Mouse (Mus musculus): ENCODE measurements at regions not wholly inside any gene's neighbourhood (a gene's known extent, or its start where the extent isn't known, plus 50 kb on each side); places are given as distances from the start of the nearest gene placed in this dataset.

DNA sequence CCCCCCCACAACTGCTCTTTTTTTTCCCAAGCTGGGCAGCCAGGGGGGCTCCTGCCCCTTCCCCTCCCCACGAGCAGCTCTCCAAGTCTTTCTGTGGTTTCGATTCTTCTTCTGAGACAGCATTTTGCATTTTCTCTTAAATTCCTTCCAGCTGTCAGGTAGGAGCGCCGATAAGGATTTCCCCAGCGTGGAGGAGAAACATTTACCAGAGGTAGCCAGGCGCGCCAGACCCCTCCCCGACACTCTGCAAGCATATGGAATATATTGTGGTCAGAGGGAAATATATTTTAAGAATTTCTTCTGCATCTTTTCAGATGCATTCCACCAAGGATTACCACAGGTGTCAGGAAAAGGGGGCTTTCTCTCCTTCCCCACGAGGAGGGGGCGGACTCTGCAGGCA is 111.9 kb downstream of the Tbx5 start:
- DNase-seq (ENCODE audit: low spot score in 2 of 2), result no peak
- intact Hi-C loops (cut with DNase I), result no loop called here

DNA sequence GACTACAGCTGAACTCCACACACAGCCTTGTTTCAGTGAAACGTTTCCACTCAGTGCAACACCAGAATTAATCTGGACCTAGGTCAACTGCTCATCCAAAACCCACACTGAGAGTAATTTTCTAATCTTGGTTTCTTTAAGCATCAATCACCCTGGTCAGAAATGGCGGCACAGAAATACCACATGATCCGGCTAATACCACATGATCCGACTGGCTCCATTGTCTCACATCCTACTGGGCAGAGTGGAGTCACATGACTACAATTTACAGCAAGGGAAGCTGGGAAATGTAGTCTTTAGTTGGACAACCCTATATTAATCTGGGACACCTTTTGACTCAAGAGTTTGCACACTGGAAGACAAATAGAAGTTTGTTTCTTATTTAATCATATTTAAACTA is 115.9 kb downstream of the Tbx5 start:
- DNase-seq (ENCODE audit: low spot score in 2 of 2), result peak in 1 of 2 experiments; percentile 17
- intact Hi-C loops (cut with DNase I), result no loop called here

DNA sequence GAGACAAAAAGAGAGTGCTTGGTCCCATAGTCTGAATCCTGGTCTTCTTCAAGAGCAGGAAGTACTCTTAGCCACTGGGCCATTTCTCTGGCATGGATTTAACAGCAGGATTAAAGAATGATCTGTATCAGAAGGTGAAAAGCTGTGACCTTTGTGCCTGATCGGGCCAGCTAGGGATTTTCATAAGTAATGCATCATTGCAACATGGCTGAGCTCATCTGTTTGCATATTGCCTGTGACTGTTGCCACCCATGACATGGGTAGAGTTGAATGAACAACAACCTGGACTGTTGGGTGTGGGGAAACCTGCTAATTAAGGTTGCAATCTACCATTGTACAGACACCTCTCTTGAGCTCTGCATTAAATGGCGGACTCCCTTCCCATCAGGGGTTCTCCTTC is 119.6 kb downstream of the Tbx5 start:
- DNase-seq (ENCODE audit: low spot score in 2 of 2), result no peak
- intact Hi-C loops (cut with DNase I), result no loop called here

DNA sequence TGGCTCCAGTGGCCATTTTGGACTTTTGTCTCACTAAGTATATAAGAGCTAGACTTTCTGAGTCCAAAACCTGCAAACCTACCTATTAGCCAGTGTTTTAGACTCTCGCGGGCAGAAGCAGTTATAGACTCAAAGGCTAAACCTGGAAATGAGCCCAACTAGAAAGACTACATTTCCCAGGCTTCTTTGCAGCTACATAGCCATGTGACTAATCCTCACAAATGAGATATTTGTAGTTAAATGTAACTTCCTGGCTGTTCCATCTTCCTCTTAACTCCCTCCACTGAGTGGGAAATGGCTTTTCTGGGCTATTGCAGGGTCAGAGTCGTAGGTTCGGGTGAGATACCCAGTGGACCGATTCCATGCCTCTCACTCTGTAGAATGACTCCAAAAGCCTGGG is 120.7 kb downstream of the Tbx5 start:
- intact Hi-C loops (cut with DNase I), result no loop called here
- peak in 1 of 2 experiments; percentile 49 for DNase-seq (ENCODE audit: low spot score in 2 of 2)

DNA sequence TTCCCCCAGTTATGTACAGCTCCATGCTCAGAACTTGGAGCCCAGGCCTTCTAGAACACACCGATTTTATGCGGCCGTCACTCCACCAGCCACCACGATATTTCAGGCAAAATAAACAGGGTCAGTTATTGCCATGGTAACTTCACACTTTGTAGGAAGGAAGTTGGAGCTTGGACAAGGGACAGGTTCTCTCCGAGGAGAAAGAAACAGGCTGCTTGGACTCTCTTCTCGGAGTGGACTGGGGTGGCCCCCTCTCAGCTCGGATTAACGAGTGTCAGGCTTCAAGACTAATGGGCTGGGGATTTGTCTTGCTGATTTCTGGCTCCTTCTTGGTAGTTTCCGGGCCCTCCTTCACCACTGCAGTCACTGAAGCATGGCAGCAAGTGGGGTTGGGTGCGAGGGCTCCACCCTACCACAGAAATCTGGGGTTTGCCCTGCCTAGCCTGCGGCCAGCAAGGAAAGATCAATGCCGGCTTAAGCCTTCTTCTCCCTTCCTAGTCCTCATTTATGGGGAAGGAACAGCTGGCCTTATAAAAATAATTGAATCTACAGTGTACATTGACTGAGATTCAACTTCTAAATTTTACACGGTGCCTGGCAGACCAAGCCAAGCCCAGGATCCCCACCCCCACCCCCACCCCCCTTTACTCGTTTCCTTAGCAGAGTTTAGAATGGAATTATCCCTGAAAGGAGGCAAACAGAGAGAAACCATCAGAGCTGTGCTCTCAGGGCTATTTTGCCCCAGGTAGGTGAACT is 121.5 kb downstream of the Tbx5 start:
- peak; percentile 6 to 50 for DNase-seq (ENCODE audit: low spot score in 2 of 2)
- intact Hi-C loops (cut with DNase I), result no loop called here

DNA sequence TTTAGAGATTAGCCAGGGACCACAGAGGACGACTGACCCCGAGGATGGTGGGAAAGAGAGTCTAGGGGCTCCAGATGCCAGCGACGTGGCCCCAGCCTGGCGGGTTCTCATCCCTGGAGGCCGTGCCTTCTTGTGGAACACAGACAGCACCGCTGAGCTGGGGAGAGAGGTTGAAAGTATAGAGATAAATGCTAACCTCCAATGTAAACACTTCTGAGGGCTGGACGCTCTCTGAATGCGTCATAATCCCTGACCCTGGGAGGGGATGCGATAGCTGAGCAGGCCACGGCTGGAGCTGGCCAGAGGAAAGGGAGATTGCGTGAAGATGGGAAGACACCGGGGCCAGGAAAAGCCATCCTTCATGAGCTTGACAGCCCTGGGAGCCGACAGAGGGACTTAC is 126.5 kb downstream of the Tbx5 start:
- DNase-seq (ENCODE audit: low spot score in 2 of 2), result no peak
- intact Hi-C loops (cut with DNase I), result no loop called here

DNA sequence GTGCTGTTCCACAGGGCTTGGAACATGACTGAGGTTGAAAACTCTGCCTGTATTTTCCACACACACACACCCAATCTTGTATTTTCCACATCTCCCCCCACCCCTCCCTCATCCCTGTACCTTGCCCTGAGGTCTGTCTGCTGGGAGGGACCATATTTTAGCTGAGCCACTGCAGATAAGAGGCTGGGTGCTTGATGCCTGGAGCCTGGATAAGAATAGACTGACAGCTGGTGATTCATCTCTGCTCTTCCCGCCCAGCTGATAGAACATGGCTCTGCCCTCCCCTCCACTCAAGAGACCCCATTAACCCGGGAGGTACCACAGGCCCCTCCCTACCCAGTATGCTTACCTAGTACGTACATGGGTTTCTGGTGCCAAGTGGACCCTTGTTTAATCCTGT is 132.3 kb downstream of the Tbx5 start:
- no peak for DNase-seq (ENCODE audit: low spot score in 2 of 2)
- intact Hi-C loops (cut with DNase I), result no loop called here

DNA sequence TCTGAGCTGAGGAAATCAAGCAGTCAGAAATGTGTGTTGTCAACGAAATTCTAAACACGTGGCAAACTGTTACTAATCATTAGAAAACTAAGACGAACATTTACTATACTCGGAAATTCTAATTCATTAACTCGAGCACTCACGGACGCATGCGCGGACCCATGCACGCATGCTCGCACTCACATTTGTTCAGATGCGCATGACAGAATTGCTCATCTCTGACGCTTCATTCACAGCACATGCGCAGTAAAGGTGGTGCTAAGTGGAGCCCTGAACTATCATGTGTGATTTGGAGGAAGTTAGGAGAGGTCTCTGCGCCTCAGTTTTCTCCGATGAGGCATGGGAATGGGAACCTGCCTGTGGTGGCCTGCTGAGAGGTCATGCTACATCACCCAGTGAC is 138.8 kb downstream of the Tbx5 start:
- intact Hi-C loops (cut with DNase I), result no loop called here
- peak; percentile 35 to 59 for DNase-seq (ENCODE audit: low spot score in 2 of 2)

DNA sequence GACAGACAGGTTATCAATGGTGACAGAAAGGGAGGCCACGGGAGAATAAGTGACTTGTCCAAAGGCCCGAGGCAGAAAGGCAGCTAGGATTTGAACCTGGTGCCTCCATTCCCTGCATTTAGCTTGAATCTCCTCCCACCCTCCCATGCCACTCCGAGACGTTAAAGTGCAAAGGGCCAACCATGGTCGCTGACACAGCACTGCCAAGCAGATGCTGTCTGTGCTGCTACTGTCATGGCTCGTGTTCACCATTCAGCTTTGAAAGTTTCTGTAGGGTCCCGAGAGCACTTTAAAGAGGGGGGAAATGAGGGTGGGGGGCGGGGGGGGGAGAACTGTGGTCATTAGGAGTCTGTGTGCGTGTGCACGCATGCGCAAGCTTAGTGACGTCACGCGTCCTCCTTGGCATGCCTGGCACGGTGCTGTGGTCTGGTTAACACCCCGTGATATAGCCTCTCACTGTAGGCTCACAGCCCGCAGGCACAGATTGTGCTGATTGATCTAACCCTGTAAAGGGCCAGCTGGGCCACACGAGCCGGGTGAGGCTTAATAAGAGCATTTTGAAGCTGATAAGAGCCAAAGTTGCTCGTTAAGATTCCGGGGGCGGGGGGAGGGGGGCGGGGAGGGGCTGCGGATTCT is 140.5 kb downstream of the Tbx5 start:
- peak; percentile 44 to 45 for DNase-seq (ENCODE audit: low spot score in 2 of 2)
- intact Hi-C loops (cut with DNase I), result no loop called here

DNA sequence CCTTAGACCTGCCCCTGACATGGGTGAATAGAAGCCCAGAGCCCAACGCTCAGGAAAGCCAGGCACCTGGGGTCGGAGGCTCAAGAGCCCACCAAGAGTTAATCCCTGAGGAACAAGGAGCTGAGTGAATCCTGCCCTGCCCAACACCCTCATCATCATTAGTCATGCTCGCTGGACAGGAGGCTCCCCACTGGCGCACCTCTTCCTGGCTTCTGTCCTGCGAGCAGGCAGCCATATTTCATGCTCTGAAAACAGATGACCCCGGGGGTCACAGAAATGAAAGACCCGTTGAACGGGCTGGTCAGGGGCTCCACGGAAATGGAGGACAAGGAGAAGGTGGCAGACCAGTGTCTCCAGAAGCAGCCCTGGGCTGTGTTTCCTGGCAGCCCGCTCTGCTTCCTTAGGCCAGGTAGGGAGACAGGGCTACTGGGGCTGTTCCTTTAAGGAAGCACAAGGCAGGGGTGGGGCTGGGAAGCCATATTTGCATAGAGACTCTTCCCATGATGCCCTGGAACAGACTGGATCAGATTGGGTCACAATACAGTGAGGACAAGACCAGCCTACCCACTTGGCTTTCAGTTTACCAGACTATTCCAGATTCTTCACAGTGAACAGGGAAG is 138.1 kb upstream of the Rbm19 start:
- intact Hi-C loops (cut with DNase I), result no loop called here
- no peak for DNase-seq (ENCODE audit: low spot score in 2 of 2)

DNA sequence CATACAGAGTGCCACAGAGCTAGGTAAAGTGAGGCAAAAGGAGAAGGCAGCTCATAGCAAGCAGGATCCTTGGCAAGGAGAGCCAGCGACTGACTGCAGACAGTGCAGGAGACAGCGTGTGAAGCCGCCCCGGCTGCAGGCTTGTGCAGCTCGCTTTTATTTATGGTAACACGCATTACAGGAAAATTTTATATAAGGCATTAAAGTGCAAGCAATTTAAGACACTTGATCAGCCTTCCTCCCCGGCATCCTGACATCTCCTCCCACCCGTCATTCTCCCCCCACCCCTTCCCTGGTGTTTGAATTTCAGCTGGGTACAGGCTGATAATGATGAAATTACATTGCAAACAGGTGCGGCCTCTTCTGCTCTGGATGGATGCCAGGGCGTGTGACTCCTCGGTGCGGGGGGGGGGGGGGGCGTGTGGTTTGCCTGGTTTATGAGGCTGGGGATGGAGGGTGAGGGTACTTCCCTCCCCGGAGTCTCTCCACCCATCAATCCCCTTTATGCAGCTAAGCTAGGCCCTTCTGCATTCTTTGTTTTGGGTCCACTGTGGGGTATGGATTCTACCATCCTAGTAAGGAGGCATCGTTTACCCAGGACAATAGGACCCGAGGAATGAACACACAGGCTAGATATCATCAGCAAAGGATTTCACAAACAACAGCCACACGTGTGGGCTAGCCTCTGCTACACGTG is 135.0 kb upstream of the Rbm19 start:
- intact Hi-C loops (cut with DNase I), result no loop called here
- DNase-seq (ENCODE audit: low spot score in 2 of 2), result peak; percentile 22 to 45

DNA sequence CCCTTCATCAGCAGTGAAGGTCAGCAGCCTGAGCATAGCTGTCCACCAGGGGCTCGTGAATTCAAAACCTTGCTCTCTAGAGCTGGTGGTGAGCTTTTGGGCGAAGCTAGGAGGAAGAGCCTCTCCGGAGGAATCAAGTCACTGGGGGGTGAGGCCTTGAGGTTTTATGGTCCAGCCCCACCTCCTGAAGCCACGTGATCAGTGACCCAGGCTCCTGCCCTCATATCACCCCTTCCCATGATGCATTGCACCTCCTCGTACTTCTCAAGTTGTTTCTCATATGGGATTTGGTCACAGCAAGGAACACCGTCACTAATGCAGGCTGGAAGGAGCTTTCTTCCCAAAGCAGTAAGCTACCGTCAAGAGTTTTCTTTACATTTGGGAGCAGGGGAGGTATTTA is 132.1 kb upstream of the Rbm19 start:
- intact Hi-C loops (cut with DNase I), result no loop called here
- no peak for DNase-seq (ENCODE audit: low spot score in 2 of 2)

DNA sequence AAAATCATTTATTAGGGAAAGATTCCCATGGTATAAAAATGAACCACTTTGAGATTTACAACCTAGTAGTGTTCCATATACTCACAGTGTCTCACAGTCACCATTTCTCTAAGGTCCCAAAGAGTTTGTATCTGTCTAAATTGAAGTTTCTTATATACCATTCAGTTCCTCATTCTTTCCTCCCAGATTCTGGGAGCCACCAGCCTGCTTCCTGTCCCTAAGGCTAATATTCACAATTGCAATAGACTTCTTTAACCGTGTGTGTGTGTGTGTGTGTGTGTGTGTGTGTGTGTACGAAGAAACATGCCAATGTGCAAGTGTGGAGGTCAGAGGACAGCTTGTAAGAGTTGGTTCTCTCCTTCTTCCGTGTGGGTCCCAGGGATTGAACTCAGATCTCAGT is 124.1 kb upstream of the Rbm19 start:
- DNase-seq (ENCODE audit: low spot score in 2 of 2), result no peak
- intact Hi-C loops (cut with DNase I), result no loop called here

DNA sequence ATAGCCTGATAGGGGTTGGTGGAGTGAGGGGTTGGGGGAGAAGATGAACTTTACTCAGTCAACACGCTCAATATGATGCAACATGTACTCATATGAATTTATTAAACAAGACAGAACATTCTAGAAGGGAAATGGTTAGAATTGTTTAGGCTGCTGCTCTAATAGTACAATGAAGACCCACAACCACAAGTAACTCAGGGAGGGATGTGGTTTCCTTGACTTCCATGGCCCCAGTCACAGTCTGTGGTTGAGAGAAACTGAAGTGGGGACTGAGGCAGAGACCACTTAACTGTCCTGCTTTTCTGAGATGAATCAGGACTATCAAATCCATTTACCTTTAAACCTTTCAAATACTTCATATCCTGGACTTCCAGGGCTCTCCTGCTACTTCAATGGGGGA is 120.5 kb upstream of the Rbm19 start:
- DNase-seq (ENCODE audit: low spot score in 2 of 2), result no peak
- intact Hi-C loops (cut with DNase I), result no loop called here

DNA sequence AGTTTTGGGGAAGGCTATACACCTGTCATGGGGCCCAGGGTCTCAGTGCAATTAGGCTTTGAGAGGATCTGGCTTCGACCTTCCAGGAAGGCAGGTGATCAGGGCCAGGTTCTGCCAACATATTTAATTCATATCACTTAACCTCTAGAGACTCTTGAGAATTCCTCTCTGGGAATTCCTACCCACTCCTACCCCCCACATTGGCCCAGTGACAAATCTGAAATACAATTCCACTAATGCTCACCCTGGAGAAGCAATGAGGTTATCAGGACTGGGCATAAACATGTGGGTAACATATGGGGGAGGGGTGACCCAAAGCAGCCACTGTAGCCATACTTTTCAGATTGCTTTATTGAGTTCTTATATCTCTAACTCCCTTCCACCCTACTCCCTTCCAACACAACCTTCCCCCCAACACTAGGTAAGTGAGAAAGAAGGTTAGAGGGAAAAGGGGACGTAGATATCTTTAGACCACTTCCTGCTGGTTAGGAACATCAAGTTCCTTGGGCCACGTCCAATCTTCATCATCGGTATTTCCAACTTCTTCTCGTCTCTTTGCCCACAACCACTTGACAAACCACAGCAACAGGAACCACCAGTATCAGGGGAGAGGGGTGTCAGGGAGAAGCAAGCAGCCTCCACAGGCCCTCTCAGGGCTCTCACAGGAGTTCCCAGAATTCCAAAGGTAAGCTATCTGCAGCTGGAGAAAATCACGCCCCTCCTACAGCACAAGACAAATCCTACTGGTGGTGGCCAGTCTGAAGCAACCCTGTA is 110.4 kb upstream of the Rbm19 start:
- intact Hi-C loops (cut with DNase I), result no loop called here
- no peak for DNase-seq (ENCODE audit: low spot score in 2 of 2)

DNA sequence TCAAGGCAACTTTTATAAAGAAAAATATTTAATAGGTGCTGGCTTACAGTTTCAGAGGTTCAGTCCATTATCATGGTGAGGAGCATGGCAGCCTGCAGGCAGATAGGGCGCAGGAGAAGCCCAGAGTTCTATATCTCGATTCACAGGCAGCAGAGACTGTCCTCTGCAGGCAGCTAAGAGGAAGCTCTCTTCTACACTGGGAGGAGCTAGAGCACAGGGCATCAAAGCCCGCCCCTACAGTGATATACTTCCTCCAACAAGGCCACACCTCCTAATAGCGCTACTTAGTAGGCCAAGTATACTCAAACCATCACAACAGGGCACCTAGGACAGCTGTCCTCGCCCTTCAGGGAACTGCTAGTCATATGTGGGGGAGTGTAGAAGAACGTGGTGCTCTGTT is 108.5 kb upstream of the Rbm19 start:
- intact Hi-C loops (cut with DNase I), result no loop called here
- DNase-seq (ENCODE audit: low spot score in 2 of 2), result no peak

DNA sequence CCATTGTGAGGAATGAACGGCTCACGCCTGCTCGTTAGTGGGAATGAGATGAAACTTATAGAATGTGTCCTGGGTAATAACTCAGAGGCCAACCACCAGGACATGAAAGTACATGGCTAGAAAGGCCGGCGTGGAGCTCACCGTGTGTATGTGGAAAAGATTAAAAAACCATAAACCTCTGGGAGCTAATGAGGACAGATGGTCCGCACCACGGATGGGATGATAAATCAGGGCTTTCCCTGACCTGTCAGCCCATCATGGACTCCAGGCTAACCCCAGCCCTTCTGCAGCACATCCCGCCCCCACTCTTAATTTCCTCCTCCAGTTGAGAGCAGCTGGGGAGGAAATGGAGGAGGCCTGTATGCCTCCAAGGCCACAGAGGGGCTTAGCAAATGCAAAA is 108.0 kb upstream of the Rbm19 start:
- intact Hi-C loops (cut with DNase I), result no loop called here
- no peak for DNase-seq (ENCODE audit: low spot score in 2 of 2)

DNA sequence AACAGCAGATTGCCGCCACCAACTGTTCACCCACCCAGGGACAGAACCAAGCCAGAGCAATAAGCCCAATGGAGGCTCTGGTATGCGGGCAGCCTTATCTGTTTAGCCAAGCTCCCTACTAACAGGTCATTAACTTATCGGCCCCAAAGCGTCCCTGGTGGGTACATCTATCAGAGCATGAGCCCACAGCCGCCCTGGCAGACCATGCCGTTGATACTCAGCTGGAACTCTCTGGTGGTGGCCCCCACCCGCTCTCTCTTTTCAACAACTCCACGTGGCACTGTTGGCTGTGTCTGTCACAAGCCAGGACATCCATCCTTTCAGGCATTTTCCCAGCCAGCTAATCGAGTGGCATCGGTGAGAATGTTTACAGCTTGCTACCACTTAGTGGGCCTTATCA is 100.8 kb upstream of the Rbm19 start:
- intact Hi-C loops (cut with DNase I), result no loop called here
- no peak for DNase-seq (ENCODE audit: low spot score in 2 of 2)

DNA sequence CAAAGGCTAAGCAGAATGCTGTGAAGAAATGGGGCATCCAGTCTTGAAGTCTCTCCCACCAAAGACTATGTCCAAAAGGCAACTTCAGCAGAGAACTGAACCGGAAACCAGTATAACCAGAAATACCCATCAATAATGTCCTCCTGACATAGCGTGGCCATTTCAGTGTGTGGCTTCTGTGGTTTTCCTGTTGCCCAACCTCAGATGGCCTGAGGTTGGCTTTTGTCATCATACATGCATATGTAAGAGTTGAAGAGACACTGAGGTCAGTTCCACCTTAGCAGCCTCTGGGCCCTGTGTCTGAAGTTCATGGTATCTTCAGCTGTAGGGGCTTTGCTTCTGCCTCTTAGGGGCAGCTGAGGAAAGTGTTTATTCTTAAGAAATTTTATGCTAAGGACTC is 98.1 kb upstream of the Rbm19 start:
- DNase-seq (ENCODE audit: low spot score in 2 of 2), result no peak
- intact Hi-C loops (cut with DNase I), result no loop called here

DNA sequence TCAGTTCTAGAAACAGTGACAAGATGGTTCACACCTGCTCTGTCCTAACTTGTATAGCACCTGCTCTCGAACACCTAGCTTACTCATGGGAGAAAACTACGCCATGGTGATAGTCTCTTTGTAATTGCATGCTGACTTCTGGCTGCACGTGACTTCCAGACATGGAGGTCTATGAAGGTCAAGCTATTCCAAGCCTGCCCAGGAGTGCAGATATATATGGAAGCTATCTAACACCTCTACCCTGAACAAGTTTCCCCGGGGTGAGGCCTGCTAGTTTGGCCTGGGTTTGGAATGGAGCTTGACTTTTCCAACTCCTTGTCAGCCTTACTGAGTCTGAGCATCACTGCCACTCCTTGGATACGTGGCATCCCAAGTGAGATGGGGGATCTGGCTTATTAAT is 95.5 kb upstream of the Rbm19 start:
- intact Hi-C loops (cut with DNase I), result no loop called here
- no peak for DNase-seq (ENCODE audit: low spot score in 2 of 2)
